Mouse (Mus musculus) thymus, adult 18-20 months (tissue): Measurements from ENCODE around the gene Trak2.
"Not testable (repeated sequence)": the region's sequence is repeated elsewhere in the genome, so short reads cannot be mapped to it uniquely, and the experiment has no call there.

Experiments
- DNase-seq, 2 experiments: peaks; one replicate each; pipeline ENCODE4 v3.0.0; 2022; ENCODE audit warnings: mixed read lengths in 2 of 2

Trak2 gene

DNA sequence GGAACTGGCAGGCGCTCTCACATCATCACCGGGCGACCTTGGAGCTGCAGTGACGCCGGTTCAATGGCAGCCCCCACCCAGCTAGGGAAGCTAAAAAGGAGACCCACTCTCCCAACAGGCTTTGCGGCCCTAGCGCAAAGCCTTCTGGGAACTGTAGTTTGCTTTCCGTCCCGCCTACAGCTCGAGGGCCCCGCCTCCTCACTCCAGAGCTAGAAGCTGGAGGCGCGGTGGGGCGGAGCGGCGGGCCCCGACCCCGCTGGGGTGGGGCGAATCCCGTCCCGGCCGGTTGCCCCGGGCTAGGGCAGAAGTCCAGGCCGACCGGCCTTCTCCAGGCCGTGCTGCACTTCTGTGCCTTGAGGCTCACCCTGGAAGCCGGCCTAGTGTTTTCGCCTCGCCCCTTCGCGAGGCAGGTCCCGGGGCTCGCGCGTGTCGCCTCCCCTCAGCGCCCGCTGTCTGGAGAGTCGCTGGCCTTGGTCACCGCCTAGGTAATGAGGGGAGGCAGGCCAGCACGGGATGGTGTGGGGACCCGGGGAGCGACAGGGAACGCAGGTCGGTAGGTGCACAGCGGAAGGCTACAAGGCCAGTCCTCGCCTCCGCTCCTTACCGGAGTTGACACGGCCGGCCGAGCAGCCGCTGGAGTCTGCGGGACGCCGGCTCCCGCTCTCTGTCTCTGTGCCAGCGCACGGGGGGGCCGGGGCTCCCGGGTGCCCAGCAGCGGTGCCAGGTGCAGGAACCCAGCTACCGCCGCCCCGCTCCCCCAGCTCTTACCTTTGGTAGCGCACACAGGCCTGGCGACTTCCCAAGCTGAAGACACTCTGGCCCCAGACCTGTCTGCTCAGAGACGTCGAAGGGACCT, at the start of gene Trak2, which contains the start of gene Stradb:
TSS of gene Trak2 (minus strand) at position 65 of the 856 bp plus-strand sequence.
TSS of gene Stradb (plus strand) at position 157 of the 856 bp plus-strand sequence.
- DNase-seq = peak; percentile 96 to 97

DNA sequence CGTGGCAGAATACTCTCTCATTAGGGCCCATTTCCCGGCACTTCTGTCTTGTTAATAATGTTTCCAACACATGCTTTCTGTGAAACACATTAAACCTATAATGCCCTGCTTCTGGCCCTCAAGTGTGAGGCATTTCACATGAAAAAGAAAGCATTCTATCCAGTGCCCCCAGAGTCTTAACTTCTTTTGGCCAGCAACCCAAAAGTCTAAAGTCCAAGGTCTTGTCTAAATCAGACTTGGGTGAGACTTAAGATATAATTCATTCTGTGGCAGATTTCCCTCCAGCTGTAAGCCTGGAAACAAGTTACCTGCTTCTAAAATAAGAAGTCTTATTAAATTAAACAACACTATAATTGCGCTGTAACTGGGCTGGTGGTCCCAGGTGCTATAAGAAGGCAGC, 48.3 kb upstream of the Trak2 start:
- no peak for DNase-seq

DNA sequence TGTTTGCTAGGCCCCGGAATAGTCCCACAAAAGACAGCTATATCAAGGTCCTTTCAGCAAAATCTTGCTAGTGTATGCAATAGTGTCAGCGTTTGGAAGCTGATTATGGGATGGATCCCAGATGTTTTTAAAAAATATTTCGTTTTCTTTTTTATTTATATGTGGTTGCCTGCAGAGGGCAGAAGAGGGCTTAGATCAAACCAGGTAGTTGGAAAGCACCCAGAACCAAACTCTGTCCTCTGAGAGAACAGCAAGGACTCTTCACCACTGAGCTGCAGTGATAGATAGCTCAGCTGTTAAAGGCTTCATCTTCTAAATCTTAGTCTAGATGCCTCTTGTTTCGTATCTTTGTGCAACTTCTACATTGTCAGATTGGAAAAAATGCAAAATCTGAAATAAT, 36.0 kb upstream of the Trak2 start:
- DNase-seq = no peak

DNA sequence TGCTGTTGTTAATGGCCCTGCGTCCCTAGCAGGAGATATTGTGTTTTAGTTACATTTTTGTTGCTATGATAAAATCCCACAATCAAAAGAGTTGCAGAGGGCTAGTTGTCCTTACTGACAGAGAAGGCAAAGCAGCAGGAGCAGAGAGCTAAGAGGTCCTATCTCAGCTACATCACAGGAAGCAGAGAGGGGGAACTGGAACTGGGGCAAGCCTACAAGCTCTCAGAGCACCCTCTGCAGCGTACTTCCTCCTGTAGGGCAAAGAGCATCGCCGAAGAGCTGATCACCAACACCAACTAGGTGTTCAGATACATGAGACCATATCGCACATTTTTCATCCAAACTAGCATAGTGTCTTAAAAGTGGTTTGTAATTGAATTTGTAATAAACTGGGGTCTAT, 22.1 kb upstream of the Trak2 start:
- DNase-seq = no peak

DNA sequence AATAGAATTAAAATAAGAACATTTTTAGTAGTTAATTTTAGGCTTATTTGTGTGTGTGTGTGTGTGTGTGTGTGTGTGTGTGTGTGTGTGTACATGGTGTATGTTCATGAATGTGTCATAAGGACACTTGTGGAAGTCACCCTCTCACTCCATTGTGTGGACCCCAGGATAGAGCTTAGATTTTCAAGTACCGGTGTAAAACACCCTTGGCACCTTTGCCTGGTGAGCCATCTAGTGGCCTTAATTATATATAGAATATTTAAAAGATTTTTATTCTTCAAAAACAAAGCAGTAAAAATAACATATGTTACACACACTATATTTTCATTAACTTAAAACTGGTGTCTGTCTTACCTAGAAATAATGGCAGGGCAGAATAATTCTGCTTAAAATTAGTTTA, 20.5 kb upstream of the Trak2 start:
- DNase-seq = no peak

DNA sequence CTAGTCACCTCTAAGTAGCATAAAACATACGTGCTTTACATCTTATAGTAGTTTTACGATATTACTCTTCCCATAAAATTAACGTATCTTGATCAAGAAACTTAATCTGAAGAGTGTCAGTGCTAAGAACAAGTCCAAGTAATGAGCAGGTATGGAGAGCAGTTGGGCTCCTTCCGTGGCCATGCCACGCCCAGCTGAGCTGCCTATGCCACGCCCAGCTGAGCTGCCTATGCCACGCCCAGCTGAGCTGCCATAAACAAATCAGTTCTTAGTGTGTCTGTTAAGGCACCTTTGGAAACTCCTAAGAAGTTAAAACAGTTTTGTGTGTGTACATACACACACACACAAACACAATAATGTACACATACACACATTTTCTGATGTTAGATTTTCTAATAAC, 19.9 kb upstream of the Trak2 start:
- no peak for DNase-seq

DNA sequence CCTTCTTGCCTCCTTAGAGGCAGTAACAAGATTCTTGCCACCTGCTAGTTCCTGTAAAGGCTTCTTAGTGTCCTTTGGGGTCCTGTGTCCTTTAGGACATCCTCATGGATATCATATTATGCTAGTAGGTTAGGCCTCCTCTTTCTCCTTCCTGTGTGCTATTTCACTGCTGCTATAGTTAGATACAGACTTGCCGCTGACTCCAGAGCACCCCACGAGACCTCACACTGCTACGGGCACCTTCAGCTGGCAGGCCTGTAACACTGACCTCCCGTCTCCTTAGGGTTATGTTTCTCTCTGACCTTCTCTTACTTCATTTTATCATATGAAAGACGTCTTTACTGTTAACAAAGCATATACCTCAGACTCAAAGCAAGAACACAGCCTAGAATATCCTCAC, 11.4 kb upstream of the Trak2 start:
- no peak for DNase-seq

DNA sequence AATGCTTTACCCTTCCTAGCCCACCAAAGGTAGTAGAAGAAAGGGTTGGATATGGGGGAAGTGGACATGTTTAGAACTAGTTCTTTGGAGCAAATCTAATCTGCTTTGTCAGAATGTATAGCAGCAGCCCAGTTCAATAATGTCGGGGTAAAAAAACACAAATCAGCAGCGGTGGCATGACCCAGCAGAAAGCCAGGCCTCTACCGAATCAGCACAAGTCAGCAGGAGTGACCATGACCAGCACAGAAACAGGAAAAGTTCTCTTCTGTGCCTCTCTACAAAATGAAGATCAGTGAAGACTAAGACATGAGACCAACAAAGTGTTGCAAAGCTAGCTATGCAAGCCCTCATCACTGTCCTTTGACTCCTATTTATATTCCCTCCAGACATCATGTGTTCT, 9.0 kb upstream of the Trak2 start:
- no peak for DNase-seq

DNA sequence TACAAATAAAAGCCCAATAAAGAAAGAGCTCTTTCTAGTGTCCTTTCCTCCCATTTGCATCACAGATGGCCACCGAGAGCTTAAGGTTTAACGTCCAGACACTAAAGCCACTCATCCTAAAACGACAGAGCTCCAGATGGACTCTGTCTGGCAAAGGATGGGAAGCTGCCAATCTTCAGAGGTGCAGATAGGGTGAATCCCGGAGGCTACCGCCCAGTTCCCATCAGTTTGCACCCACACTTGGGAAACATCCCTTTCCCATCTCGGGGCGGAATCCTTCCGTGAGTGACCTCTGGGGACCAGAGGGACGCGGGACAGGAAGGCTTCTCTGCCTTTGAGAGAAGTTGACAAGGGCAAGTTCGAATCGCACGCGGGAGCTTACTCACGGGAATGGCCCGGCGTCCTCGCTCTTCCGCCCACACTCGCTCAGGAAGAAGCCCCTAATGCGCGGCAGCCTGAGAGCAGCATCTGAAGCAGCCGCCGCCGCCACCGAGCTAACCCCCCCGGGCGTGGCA, 322 bp downstream of the Trak2 start:
- DNase-seq = no peak

DNA sequence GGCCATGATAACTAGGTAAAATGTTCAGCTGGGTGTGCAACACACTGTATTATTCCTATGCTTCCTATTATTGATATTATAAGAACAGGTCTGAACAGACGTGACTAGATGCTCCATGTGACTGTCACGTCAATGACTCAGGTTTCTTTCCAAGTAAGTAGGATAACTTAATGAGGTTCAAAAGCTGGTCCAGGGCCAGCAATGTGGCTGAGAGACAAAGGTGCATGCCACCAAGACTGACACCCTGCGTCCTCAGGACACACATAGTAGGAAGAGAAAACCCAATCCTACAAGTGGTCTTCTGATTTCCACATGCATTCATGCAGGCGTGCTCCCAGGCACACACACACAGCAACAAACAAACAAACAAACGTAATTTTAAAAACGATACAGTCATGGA, 2.1 kb downstream of the Trak2 start:
- DNase-seq = no peak

DNA sequence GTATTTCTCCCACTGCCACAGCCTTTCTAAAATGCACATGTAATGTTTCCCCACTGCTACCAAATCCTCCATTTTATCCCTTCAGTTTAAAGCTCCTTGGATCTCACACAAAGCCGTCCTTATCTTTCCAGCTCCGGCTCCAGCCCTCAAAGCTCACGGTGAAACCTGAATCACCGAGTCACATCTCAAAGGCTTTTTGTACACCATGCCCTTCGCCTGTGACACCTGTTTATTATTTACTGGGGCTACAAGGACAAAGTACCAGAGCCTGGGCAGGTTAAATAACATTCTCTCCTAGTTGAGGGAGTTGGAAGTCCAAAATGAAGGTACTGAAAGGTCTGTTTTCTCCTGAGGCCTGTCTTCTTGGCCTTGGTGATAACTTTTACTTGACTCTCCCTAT, 3.2 kb downstream of the Trak2 start:
- DNase-seq = no peak

DNA sequence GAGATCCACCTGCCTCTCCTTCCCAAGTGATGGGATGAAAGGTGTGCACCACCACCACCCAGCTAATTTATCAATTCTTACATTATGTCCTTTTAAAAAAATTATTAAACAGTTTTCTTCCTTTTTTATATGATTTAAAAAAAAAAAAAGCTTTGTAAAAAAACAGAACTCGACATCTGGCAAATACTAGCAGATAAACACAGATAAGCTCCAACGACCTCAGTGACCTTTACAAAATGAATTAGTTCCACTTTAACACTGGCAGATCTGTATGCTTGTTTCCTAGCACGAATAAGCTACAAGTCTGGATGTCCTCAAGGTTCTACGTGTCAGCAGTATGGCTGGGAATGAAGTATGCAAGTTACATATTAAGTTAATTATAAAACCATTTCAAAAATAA, 5.7 kb downstream of the Trak2 start:
- no peak for DNase-seq

DNA sequence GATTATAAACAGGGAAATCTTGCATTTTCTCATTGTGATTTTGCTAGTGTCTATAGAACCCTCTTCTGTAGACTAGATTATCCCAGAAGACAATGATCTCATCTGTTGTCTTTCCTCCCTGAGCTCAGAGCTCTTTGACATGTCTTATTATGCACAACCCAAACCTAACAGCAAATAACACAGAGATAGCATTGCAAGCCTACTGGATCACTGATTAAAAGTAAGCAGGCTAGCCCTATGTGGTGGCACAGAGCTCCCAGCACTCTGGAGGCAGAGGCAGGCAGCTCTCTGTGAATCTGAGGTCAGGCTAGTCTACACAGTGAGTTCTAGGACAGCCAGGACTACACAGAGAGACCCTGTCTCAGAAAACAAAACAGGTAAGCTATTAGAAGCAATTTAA, 10.4 kb downstream of the Trak2 start:
- no peak for DNase-seq

DNA sequence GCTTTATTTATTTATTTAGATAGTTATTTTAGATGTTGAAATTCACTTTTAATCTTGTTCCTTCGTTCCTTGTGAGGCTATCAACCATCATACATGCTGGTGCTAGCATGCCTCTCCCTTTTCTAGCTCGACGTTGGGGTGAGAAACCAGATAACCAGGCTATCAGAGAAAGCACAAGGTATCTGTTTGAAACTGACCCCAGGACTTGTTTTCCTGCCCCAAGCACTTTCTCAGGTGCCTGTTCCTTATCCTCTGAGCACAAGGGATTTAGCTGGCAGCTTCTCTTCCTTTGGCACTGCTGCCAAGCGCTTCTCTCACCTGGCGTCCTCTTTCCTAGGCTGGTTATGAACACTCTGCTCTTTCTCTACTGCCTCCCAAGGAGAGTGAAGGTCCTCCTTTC, 10.8 kb downstream of the Trak2 start:
- no peak for DNase-seq

DNA sequence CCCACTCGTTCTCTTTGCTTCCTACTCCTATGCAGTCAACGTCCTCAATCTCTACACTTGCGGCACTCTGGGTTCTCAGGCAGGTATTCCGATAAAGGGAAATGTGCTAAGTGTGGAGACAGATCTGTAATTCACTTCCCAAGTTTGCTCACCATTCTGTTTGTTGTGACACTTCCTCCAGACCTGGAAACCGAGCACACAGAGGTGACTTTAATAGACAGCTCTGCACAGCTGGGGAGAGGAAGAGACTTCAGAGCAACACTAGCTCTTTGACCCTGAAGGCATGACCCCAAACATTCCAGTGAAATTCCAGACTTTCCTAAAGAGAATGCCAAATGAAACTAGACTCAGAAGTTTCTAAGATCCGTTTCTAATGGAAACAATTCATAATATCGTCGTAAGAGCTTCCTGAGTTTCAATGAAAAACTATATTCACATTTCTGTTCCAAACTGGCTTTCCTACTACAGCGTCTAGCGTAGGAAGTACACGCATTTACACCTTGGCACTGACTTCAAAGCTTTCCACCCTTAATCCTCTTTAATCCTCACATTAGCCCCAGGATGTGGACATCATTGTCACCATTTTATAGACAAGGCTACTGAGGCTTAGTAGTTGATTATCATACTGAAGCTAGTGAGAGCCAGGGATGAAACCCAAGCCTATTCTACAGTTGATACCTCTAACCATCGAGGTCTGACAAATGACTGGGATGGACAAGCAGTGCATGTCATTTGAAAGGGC, 11.9 kb downstream of the Trak2 start:
- DNase-seq = no peak

DNA sequence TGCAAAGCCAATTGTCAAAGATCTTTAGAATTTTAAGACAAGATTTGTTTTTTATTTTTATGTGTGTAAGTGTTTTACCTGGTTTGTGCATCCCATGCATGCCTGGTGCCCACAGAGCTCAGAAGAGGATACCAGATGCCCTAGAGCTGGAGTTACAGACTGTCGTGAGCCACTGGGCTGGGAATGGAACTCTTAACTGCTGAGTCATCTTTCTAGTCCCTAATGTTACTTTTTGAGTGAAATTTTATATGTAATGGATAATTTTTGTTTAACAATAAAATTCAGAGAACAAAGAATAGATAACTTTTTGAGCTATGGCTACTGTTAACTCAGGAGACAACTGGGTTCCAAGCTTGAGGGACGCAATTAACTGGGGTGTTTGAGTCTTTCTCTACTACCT, 13.5 kb downstream of the Trak2 start:
- no peak for DNase-seq

DNA sequence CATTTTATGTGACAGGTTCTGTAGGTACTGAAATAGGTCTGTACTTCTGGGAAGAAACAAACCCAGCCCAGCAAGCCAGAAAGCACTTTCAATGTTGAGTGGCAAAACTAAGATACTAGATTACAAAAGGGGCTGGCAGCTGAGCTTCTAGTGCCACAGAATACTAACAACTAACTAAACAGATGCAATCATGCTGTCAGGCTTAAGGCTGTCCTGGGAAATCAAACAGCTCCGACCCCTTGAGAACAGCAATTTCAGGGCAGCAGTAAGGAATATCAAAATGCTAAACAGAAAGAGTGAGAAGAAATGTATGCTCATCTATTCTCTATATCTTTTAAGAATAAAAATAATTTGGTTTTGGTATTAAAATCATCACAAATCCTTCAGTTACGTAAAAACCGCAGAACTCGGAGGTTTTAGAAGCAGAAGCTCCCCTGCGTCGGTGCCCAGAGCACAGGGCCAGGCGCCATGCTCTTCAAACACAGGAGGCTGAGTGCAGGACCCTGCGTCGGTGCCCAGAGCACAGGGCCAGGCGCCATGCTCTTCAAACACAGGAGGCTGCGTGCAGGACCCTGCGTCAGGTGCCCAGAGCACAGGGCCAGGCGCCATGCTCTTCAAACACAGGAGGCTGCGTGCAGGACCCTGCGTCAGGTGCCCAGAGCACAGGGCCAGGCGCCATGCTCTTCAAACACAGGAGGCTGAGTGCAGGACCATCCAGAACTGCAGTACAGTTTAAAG, 14.3 kb downstream of the Trak2 start:
- DNase-seq = not testable (repeated sequence)

DNA sequence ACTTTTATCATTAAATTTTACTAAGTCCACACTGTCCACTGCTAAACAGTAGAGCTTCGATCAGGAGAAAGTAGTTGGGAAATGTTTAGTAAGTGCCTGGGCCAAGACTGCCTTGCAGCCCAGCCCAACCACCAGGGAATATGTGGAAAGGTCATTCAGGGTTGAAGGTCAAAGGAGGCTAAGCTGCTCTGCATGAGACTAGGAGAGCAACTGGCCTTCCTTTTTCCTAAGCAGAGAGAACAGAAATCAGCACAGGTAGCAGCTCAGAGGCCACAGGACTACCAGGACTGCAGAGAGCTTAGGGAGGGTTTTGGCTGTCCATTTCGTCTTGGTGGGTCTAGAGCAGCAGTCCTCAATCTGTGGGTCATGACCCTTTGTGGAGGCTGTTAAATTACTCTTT, 15.3 kb downstream of the Trak2 start:
- DNase-seq = no peak

DNA sequence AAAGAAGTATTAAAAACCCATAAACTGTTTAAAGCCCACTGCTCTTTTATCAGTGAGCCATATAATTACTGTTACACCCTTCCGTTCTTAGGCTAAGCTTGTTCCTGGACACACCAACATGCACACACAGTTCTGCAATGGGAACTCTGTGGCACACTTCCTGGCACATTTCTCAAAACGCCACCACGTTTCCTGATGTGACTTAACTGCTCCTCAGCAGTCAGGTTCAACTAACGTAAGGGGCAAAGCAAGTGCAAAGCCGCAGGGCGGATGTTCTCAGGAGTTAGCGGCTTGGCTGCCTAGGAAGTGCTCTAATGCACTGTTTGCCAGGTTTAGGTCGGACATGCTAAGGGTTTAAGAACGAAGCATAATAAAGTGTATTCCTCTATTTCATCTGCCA, 17.0 kb downstream of the Trak2 start:
- DNase-seq = peak; percentile 56 to 72

DNA sequence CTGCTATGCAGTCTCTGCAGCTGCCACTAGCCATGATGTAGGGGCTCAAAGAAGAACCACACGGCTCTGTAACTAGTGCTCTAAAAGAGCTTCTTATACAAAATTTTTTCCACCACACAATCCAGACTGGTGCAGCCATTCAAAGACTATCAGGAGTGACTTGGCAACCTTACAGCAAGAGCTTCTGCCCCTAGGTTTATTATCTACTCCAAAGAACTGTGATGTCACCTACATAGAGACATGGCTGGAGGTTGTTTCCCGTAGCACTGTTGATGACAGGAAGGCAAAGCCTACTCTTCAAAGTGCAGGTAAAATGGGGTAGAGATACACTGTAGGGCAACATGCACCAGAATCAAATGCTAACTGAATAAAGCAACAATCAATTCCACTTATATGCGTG, 17.5 kb downstream of the Trak2 start:
- no peak for DNase-seq

DNA sequence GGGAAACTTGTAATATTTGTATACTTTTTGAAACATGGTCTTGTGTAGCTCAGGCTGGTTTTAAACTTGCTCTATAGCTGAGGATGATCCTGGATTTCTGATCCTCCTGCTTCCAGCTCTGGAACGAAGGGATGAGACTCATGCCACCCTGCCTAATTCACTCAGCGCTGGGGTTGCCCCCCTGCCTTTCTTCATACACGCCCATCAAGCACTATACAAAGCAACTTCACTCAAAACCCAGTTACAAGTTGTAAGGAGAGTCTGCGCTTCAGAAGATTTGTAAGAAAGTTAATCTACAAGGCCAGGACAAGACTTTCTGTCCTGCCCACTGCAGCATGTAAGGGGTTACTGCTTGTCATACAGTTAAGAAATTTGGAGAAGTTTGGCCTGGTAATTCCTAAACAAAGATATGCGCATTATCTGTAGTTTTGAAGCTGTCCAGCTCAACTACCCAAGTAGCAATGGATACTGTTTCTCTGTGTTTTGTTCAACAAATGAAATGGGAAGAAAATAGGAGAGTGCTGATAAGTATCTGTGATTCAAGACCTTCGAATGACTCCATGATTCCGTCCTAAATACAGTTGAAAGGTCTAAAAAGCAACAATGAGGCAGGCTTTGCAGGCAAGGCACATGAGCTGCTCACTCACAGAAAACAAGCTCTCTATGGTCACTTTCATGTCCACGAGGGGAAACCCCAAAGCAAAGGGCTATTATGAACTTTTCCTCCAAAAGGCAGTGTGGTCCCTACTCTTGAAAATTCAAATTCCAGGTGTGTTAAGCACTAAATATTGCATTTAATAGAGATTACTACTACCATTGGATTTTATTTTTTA, 18.4 kb downstream of the Trak2 start:
- no peak for DNase-seq

DNA sequence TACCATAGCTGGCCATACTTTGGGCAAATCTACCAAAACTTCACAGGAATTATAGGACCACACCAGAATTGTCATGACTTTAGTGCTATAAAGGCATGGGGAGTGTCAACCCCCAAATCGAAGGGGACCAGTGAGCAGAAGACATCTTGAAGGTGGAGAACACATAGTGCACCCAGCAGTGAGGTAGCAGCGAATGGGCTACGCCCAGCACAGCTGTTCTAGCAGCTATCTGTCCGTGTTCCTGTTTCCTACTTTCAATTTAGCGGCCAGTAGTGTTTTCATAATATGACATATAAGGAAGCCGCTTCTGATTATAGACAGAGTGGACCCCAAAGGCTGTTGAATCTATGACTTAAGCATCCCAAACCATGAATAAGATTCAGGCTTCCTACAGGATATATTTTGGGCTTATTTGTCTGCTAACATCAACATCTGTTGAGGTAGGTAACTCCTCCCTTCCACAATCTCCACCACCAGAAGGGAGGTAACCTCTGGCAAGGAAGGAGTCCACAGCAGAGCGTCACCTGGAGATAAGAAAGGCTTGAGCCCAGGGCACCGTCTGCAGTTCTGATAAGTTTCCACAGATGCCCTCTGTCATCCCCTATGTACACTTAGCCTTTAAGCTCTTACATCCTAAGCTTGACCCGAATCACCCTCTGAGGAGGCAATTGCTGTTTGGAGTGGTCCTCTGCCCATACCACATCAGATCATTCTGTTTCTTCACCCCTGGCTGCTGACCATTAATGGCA, 19.4 kb downstream of the Trak2 start:
- DNase-seq = no peak
